Mouse (Mus musculus) heart, embryonic 10.5 days (tissue): ENCODE data around the gene Pdpn. TPM values are rescaled to one million over a fixed set of nuclear protein-coding genes. Genes with fewer than 3 reads are reported as not detected.
A peak's percentile ranks its signal among the peaks of the same experiment; 100 is the strongest.

Experiments used
- DNase-seq: peaks from one replicate; pipeline ENCODE4 v3.0.0-alpha.2; 2017; ENCODE audit warnings: low spot score
- H3K27ac ChIP-seq: fragments of 300-500 bp; sonication (generic); 2 replicates; pipeline ENCODE4 v1.5.1; 2016; ENCODE audit warnings: mild to moderate bottlenecking
- H3K27me3 ChIP-seq: fragments of 300-500 bp; sonication (generic); 2 replicates; pipeline ENCODE4 v1.6.1; 2016; ENCODE audit warnings: mild to moderate bottlenecking; ENCODE audit not compliant: poor library complexity, insufficient read depth, severe bottlenecking
- H3K36me3 ChIP-seq: fragments of 300-500 bp; sonication (generic); 2 replicates; pipeline ENCODE4 v1.6.1; 2016; ENCODE audit warnings: mild to moderate bottlenecking, moderate library complexity
- H3K4me1 ChIP-seq: fragments of 300-500 bp; sonication (generic); 2 replicates; pipeline ENCODE4 v1.6.1; 2016; ENCODE audit warnings: mild to moderate bottlenecking
- H3K4me3 ChIP-seq: fragments of 300-500 bp; sonication (generic); 2 replicates; pipeline ENCODE4 v1.5.1; 2016; ENCODE audit warnings: mild to moderate bottlenecking, moderate library complexity
- H3K9me3 ChIP-seq: fragments of 300-500 bp; sonication (generic); 2 replicates; pipeline ENCODE4 v1.6.1; 2016; ENCODE audit warnings: mild to moderate bottlenecking, moderate library complexity
- WGBS: fragments of 180-500 bp; shearing (Covaris S2); methylation state at CpG from one replicate; pipeline ENCODE4 v1.1.7; 2016; 5-methylcytosine and 5-hydroxymethylcytosine counted together
- polyA plus RNA-seq: library from polyadenylated mRNA; unstranded; fragments of >200 nt; fragmentation: Nextera tagmentation; extraction: Ambion mirVana; gene quantifications from 2 replicates; pipeline ENCODE4 v1.2.1, GENCODE M21; 2016

Pdpn gene
- polyA plus RNA-seq, 1 experiment from 2014 or later, result 29.8 TPM

GRCm38 (mm10) chr4:143324176-143324924, 25.0 kb upstream of the Pdpn start:
- no peak for DNase-seq
- no peaks in the 10 kb centered on the region for H3K36me3 ChIP-seq
- WGBS, result 23% methylated on average over 10 of the region's 11 CpGs
- H3K4me1 ChIP-seq, result peaks cover 7% of the 10 kb centered on the region; the same call in 1 of the 2 replicates
- H3K9me3 ChIP-seq, result no peaks in the 10 kb centered on the region
- no peaks in the 10 kb centered on the region for H3K27me3 ChIP-seq
- 0 out of 2 replicates have a peak overlapping the region, but pooled peaks have one; percentile 31 for H3K27ac ChIP-seq
- no peak overlapping the region for H3K4me3 ChIP-seq

DNA sequence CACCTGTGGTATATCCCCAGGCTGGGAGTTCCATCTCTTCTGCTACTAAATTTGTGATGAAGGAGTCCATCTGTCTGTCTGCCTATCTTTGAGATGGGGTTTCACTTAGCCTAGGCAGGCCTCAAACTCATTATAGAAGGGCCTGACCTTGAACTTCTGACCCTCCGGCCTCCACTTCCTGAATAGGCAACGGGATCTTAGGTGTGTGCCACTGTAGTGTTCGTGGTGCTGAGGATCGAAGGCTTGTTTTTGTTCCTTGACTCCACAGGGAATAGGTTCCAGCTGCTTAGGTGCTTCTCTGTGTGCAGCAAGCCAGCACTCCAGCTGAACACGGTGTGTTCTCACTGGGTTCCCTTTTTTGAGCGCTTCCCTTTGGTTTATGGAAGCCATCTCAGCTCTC, 13.9 kb upstream of the Pdpn start:
- H3K36me3 ChIP-seq, result no peaks in the 10 kb centered on the region
- H3K4me1 ChIP-seq, result no peaks in the 10 kb centered on the region
- 84% methylated on average over 6 of the region's 6 CpGs for WGBS
- no peak for DNase-seq
- H3K9me3 ChIP-seq, result no peaks in the 10 kb centered on the region
- H3K4me3 ChIP-seq, result no peak overlapping the region
- no peak overlapping the region for H3K27ac ChIP-seq
- H3K27me3 ChIP-seq, result no peaks in the 10 kb centered on the region

- H3K27ac ChIP-seq, result no peak overlapping the region
- 44% methylated on average over 2 of the region's 2 CpGs for WGBS
- H3K36me3 ChIP-seq, result no peaks in the 10 kb centered on the region
- H3K27me3 ChIP-seq, result no peaks in the 10 kb centered on the region
- H3K4me1 ChIP-seq, result no peaks in the 10 kb centered on the region
- DNase-seq, result no peak
- no peak overlapping the region for H3K4me3 ChIP-seq
- H3K9me3 ChIP-seq, result no peaks in the 10 kb centered on the region
Observed at GRCm38 (mm10) chr4:143311341-143311740, 12.0 kb upstream of the Pdpn start.

- no peak overlapping the region for H3K4me3 ChIP-seq
- no peaks in the 10 kb centered on the region for H3K9me3 ChIP-seq
- no peak overlapping the region for H3K27ac ChIP-seq
- no peak for DNase-seq
- H3K36me3 ChIP-seq, result no peaks in the 10 kb centered on the region
- peaks cover 7% of the 10 kb centered on the region; the same call in 1 of the 2 replicates for H3K27me3 ChIP-seq
- WGBS, result 58% methylated on average over 5 of the region's 5 CpGs
- H3K4me1 ChIP-seq, result peaks cover 7% of the 10 kb centered on the region
Observed at GRCm38 (mm10) chr4:143305987-143306772, 6.8 kb upstream of the Pdpn start.

DNA sequence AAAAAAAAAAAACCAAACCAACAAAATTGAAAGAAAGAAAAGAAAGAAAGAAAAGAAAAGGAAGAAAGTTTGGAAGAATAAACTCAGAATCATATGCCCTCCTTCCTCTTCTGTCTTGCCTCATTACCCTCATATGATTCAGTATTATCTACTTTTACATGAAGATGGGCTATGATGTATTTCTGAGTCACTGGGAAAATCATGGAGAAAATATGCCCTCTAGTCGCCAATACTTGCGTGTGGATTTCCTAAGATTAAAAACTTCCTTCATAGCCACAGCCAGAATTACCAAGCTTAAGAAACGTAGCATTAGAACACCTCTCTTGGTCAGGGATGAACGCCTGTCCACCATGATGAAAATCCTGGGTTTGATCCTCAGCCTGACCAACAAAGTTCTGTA, 5.7 kb upstream of the Pdpn start:
- H3K4me1 ChIP-seq, result peaks cover 17% of the 10 kb centered on the region
- no peak overlapping the region for H3K4me3 ChIP-seq
- no peak overlapping the region for H3K27ac ChIP-seq
- peaks cover 13% of the 10 kb centered on the region for H3K27me3 ChIP-seq
- no peak for DNase-seq
- no peaks in the 10 kb centered on the region for H3K36me3 ChIP-seq
- H3K9me3 ChIP-seq, result no peaks in the 10 kb centered on the region
- WGBS, result 82% methylated on average over 4 of the region's 4 CpGs

DNA sequence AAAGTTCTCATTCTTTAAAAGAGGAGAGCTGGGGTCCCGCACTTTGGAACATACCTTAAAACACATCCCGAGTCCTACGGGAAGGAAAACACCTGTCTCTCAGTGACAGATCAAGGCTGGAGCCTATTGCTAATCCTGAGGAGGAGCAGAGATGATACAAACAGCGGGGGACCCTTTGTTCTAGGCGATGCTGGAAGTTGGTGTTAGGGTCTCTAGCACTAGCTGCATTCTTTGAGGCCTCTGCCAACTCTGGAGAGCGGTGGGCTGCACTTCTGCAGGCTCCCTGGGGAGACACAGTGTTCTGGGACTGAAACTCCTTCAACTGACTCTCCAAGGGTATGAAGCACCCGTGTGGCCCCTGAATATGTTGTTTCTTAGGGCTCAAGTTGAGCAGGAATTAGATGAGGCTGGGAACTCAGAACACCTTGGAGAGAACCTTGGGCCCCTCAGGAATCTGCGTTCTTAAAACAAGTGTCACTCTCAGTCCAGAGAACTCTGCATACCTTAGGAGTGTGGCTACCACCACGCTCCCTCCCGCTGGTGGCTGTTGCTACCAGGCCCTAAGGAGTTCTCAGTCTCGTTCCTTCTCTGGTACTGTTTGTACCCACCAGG, 3.0 kb upstream of the Pdpn start:
- H3K27ac ChIP-seq, result no peak overlapping the region
- H3K4me1 ChIP-seq, result peaks cover 27% of the 10 kb centered on the region
- no peak overlapping the region for H3K4me3 ChIP-seq
- WGBS, result 36% methylated on average over 11 of the region's 11 CpGs
- DNase-seq, result no peak
- no peaks in the 10 kb centered on the region for H3K9me3 ChIP-seq
- no peaks in the 10 kb centered on the region for H3K36me3 ChIP-seq
- H3K27me3 ChIP-seq, result peaks cover 25% of the 10 kb centered on the region

DNA sequence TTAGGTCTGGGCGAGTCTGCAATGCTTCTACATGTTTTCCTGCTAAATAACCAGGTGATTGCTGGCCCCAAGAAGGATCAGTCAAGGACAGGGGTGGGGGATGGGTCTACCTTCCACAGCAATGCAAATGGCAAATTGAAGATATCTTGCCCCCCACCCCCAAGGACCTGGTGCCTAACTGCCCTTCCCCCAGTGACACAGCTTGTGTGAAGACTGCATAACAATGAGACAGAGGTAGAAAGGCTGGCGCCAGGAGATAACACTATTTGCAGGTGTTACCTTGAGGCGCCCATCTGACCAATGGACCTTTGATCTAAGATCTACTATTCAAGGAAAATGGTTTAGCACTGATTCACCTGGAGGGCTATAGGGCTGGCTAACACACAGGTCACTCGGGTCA, 2.5 kb upstream of the Pdpn start:
- no peak for DNase-seq
- Histone ChIP-seq H3K4me1 (peaks cover 32% of the 10 kb centered on the region), H3K27me3 (peaks cover 25% of the 10 kb centered on the region), H3K27ac (no peak overlapping the region), H3K4me3 (no peak overlapping the region), H3K9me3 (no peaks in the 10 kb centered on the region), H3K36me3 (no peaks in the 10 kb centered on the region)
- 41% methylated on average over 4 of the region's 4 CpGs for WGBS

- no peak for DNase-seq
- Histone ChIP-seq H3K36me3 (no peaks in the 10 kb centered on the region), H3K9me3 (no peaks in the 10 kb centered on the region), H3K27ac (no peak overlapping the region), H3K4me1 (peaks cover 39% of the 10 kb centered on the region), H3K4me3 (peak overlapping the region; percentile 65), H3K27me3 (peaks cover 25% of the 10 kb centered on the region)
- WGBS, result 37% methylated on average over 5 of the region's 5 CpGs
Observed at GRCm38 (mm10) chr4:143301042-143301441, 1.7 kb upstream of the Pdpn start.

- Histone ChIP-seq H3K27me3 (peaks cover 25% of the 10 kb centered on the region), H3K27ac (peak overlapping the region; percentile 82), H3K9me3 (no peaks in the 10 kb centered on the region), H3K4me1 (peaks cover 47% of the 10 kb centered on the region), H3K36me3 (no peaks in the 10 kb centered on the region), H3K4me3 (peak overlapping the region; percentile 65)
- 17% methylated on average over 12 of the region's 12 CpGs for WGBS
- no peak for DNase-seq
Observed at GRCm38 (mm10) chr4:143300113-143300688, 837 bp upstream of the Pdpn start.

GRCm38 (mm10) chr4:143298431-143299315, 691 bp downstream of the Pdpn start:
- Histone ChIP-seq H3K36me3 (0 out of 2 replicates have a peak, but pooled peaks cover 3% of the 10 kb centered on the region), H3K4me1 (peaks cover 50% of the 10 kb centered on the region), H3K27me3 (peaks cover 25% of the 10 kb centered on the region), H3K4me3 (peak overlapping the region; percentile 65), H3K9me3 (no peaks in the 10 kb centered on the region), H3K27ac (peak overlapping the region; percentile 82; the same call in 1 of the 2 replicates)
- DNase-seq, result no peak
- 6% methylated on average over 24 of the region's 24 CpGs for WGBS

DNA sequence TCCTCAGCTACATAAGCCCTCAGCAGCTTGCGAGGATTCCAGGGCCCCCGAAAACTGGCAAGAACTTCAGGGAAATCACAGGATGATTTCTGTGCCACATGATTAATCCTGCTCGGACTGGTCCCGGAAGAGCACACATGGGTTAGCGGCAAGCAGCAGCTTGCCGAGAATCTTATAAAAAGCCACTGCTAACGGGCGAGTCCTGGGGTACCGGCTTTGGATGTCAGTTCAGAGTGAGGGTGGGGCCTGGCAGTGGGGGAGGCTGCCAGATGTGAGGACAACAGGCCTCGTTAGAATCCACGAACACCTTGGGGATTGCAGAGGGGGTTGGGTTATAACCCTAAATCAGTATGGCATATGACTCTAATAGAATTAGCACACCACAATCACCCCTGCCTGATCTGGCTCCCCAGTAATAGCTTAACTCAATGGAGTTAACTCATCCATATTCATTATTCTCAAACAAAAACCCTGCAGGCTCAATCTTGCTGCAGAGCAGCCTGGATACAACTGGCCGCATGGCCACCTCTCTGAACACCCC, 2.3 kb downstream of the Pdpn start:
- no peaks in the 10 kb centered on the region for H3K9me3 ChIP-seq
- peaks cover 19% of the 10 kb centered on the region for H3K27me3 ChIP-seq
- 23% methylated on average over 12 of the region's 12 CpGs for WGBS
- peaks cover 50% of the 10 kb centered on the region for H3K4me1 ChIP-seq
- peak overlapping the region; percentile 32 for H3K4me3 ChIP-seq
- H3K27ac ChIP-seq, result peak overlapping the region; percentile 57; the same call in 1 of the 2 replicates
- H3K36me3 ChIP-seq, result peaks cover 13% of the 10 kb centered on the region; the same call in 1 of the 2 replicates
- DNase-seq, result no peak

DNA sequence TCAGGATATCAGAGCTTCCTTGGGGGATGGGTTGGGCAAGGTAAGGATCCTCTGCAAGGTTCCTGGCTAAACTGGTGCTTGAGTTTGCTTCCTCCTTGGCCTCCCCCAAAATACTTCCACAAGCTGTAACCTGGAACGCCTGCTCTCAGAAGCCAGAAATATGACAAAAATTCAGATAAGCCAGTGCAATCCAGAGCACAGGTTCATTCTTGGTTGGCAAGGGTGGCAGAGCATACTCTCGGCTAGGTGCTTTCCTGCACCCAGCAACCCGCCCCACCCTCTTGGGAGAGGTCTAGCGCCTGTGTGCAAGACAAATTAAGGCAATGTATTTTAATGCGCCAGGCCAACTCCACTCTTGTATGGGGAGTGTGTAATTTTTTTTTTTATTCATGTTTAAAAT, 3.2 kb downstream of the Pdpn start:
- Histone ChIP-seq H3K4me1 (peaks cover 43% of the 10 kb centered on the region), H3K9me3 (no peaks in the 10 kb centered on the region), H3K27ac (no peak overlapping the region), H3K4me3 (no peak overlapping the region), H3K36me3 (peaks cover 14% of the 10 kb centered on the region; the same call in 1 of the 2 replicates), H3K27me3 (peaks cover 19% of the 10 kb centered on the region)
- no peak for DNase-seq
- WGBS, result 65% methylated on average over 5 of the region's 5 CpGs
